Comparison of ENCODE assay signal across 17 mouse cellular contexts in genomic region chr12:109074777-109075285, GRCm38 (mm10). TPM values are rescaled to one million over a fixed set of nuclear protein-coding genes. Genes with fewer than 3 reads are reported as not detected.
"Had no signal": no experiment of that assay in that cellular context is flagged by ENCODE, and none has a peak within 500 bp of the region (broad histone marks: within the 10 kb centered on the region; RNA-seq: fewer than 3 reads in every experiment).

No protein-coding gene starts in this region.

- H3K9me3 ChIP-seq: limb, embryonic 10.5 days; limb, embryonic 13.5 days; liver, embryonic 13.5 days; megakaryocyte, embryonic 14.5 days; midbrain, embryonic 10.5 days; midbrain, embryonic 13.5 days had no signal

- H3K27me3 ChIP-seq: liver, embryonic 13.5 days had no signal

- H3K4me3 ChIP-seq: limb, embryonic 10.5 days; limb, embryonic 13.5 days; liver, embryonic 13.5 days; megakaryocyte, embryonic 14.5 days; midbrain, embryonic 10.5 days; midbrain, embryonic 13.5 days had no signal

- H3K36me3 ChIP-seq: limb, embryonic 10.5 days; limb, embryonic 13.5 days; liver, embryonic 13.5 days; midbrain, embryonic 10.5 days; midbrain, embryonic 13.5 days had no signal

- DNase-seq: kidney, adult 18-20 months; kidney, adult 9 months; kidney, postnatal 14 days; kidney, postnatal 4 days; liver, embryonic 13.5 days; lung, embryonic 14.5 days; thymus, adult 18-20 months; thymus, postnatal 36 days had no signal

- H3K4me1 ChIP-seq: limb, embryonic 13.5 days; liver, embryonic 13.5 days; megakaryocyte, embryonic 14.5 days; midbrain, embryonic 10.5 days; midbrain, embryonic 13.5 days had no signal

- H3K27ac ChIP-seq: limb, embryonic 10.5 days; limb, embryonic 13.5 days; liver, embryonic 13.5 days; midbrain, embryonic 10.5 days; midbrain, embryonic 13.5 days had no signal

- ATAC-seq: inflammation-experienced regulatory T-cells, adult 6 months; intestine, embryonic 16.5 days; lung, postnatal 0 days; midbrain, embryonic 13.5 days had no signal

- H3K4me2 ChIP-seq: limb, embryonic 13.5 days; liver, embryonic 13.5 days; lung, embryonic 14.5 days; midbrain, embryonic 13.5 days had no signal

- H3K9ac ChIP-seq: limb, embryonic 13.5 days; liver, embryonic 13.5 days; lung, embryonic 14.5 days; midbrain, embryonic 13.5 days had no signal

RNA-seq across cellular contexts. Expression of gene Begain, which starts 6.8 kb away (rescaled TPM):
- total RNA-seq: liver, adult 2 months had no signal
- polyA plus RNA-seq: liver, adult 2 months had no signal
